Mouse (Mus musculus) midbrain, embryonic 13.5 days (tissue): ENCODE measurements around the gene Ddx17. TPM values are rescaled to one million over a fixed set of nuclear protein-coding genes. Genes with fewer than 3 reads are reported as not detected.

Source experiments
- ATAC-seq: fragments of 200-750 bp; cut with Nextera tagmentation; 2 replicates; pipeline ENCODE4 v1.8.0; 2017; ENCODE audit warnings: mild to moderate bottlenecking, moderate TSS enrichment, moderate library complexity
- H3K27ac ChIP-seq: fragments of 300-500 bp; sonication (generic); 2 replicates; pipeline ENCODE4 v1.5.1; 2015; ENCODE audit warnings: inconsistent platforms, mild to moderate bottlenecking, moderate library complexity
- H3K27me3 ChIP-seq: fragments of 300-500 bp; sonication (generic); 2 replicates; pipeline ENCODE4 v1.6.1; 2015; ENCODE audit warnings: mild to moderate bottlenecking, inconsistent platforms
- H3K36me3 ChIP-seq: fragments of 300-500 bp; sonication (generic); 2 replicates; pipeline ENCODE4 v1.6.1; 2015; ENCODE audit warnings: mild to moderate bottlenecking, inconsistent platforms
- H3K4me1 ChIP-seq: fragments of 300-500 bp; sonication (generic); replicated peaks from 2 replicates; pipeline ENCODE4 v1.6.1; 2015; ENCODE audit warnings: inconsistent platforms
- H3K4me2 ChIP-seq: fragments of 300-500 bp; sonication (generic); replicated peaks from 2 replicates; pipeline ENCODE4 v1.6.1; 2015; ENCODE audit warnings: moderate library complexity, mild to moderate bottlenecking, inconsistent platforms
- H3K4me3 ChIP-seq: fragments of 300-500 bp; sonication (generic); replicated peaks from 2 replicates; pipeline ENCODE4 v1.5.1; 2015; ENCODE audit warnings: mild to moderate bottlenecking, inconsistent platforms
- H3K9ac ChIP-seq: fragments of 300-500 bp; sonication (generic); replicated peaks from 2 replicates; pipeline ENCODE4 v1.6.1; 2015; ENCODE audit warnings: mild to moderate bottlenecking, inconsistent platforms
- H3K9me3 ChIP-seq: fragments of 300-500 bp; sonication (generic); 2 replicates; pipeline ENCODE4 v1.6.1; 2016; ENCODE audit warnings: mild to moderate bottlenecking, inconsistent platforms
- WGBS: fragments of 180-500 bp; shearing (Covaris S2); methylation state at CpG from one replicate; pipeline ENCODE4 v1.1.7; 2015; 5-methylcytosine and 5-hydroxymethylcytosine counted together
- polyA plus RNA-seq: library from polyadenylated mRNA; unstranded; fragments of >200 nt; fragmentation: Nextera tagmentation; extraction: Ambion mirVana; gene quantifications from 2 replicates; pipeline ENCODE4 v1.2.1, GENCODE M21; 2015

Ddx17 gene
- polyA plus RNA-seq, 1 experiment from 2014 or later: 71.4 TPM

DNA sequence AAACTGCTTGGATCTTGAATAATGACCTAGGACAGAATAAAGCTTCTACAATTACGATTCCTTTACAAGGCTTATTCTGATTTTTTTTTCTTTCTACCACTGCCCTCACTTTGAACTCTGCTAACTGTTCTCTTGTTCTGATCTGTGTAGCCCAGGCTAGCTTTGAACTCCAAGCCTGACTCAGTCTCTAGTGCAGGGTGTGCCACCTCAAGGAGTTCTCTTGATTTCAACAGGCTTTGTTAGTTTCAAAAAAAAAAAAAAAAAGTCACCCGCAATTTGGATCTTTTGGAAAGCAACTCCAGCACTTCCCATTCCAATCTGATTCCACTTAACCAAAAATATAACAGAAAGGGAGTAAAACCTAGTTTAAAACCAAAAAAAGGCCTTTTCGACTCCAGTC is 1.0 kb downstream of the Ddx17 start:
- H3K27me3 ChIP-seq: peaks cover 6% of the 10 kb centered on the region; the same call in 1 of the 2 replicates
- peaks cover 37% of the 10 kb centered on the region for H3K36me3 ChIP-seq
- peak overlapping the region; percentile 86 for H3K4me2 ChIP-seq
- H3K9ac ChIP-seq: peak overlapping the region; percentile 98
- WGBS: 2% methylated on average over 3 of the region's 3 CpGs
- no peak for ATAC-seq
- peak overlapping the region; percentile 94 for H3K4me3 ChIP-seq
- H3K4me1 ChIP-seq: peaks cover 39% of the 10 kb centered on the region
- H3K9me3 ChIP-seq: no peaks in the 10 kb centered on the region
- peak overlapping the region; percentile 99 for H3K27ac ChIP-seq

DNA sequence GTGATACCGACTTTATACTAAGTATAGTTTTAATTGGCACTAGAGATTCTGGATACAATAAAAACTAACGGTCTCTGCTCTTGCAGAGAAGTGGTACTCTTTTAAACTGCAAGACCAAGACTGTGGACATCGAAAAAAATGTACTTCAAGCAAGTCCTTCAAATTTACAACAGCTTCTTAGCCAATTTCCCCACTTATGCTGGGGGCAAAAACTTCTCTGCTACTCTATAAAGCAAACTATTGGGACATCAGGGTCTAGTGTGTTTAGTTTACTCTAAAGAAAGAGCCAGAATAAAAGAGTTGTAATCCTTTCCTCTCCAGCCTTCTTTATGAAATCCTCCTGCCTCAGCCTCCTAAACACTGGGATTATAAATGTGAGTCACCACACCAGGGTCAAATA is 2.6 kb downstream of the Ddx17 start:
- Histone ChIP-seq H3K4me3 (peak overlapping the region; percentile 94), H3K36me3 (peaks cover 52% of the 10 kb centered on the region), H3K27ac (no peak overlapping the region), H3K9me3 (no peaks in the 10 kb centered on the region), H3K4me1 (peaks cover 42% of the 10 kb centered on the region), H3K4me2 (peak overlapping the region; percentile 86), H3K27me3 (peaks cover 6% of the 10 kb centered on the region; the same call in 1 of the 2 replicates), H3K9ac (no peak overlapping the region)
- over 99% methylated on average over 3 of the region's 3 CpGs for WGBS
- no peak for ATAC-seq

DNA sequence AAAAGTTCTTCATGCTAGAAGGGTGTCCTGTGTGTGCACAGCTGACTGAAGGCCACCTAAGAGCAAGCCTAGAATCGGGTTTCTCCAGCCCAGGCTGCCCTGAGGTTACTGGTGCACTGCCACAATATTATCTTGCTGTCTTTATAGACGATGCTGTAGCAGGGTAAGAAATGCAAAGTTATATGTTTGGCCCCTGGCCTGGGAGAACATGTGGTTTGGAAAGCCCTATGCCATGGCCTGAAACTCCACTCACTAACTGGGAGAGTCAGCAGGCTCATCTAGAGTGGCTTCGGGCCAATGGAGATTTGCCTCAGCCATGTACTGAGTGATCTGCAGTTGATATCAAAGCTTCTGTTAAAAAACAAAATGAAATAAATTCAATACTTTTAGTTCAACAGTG is 12.7 kb downstream of the Ddx17 start:
- Histone ChIP-seq H3K4me2 (no peak overlapping the region), H3K9me3 (no peaks in the 10 kb centered on the region), H3K27ac (no peak overlapping the region), H3K4me1 (no peaks in the 10 kb centered on the region), H3K9ac (no peak overlapping the region), H3K4me3 (no peak overlapping the region), H3K36me3 (peaks cover 98% of the 10 kb centered on the region), H3K27me3 (no peaks in the 10 kb centered on the region)
- no peak for ATAC-seq
- WGBS: 92% methylated on average over 3 of the region's 3 CpGs

- Histone ChIP-seq H3K4me3 (no peak overlapping the region), H3K36me3 (peaks cover 90% of the 10 kb centered on the region), H3K27me3 (no peaks in the 10 kb centered on the region), H3K4me1 (no peaks in the 10 kb centered on the region), H3K27ac (no peak overlapping the region), H3K9me3 (no peaks in the 10 kb centered on the region), H3K4me2 (no peak overlapping the region), H3K9ac (no peak overlapping the region)
- 84% methylated on average over 7 of the region's 7 CpGs for WGBS
- no peak for ATAC-seq
These were observed 16.6 kb downstream of the Ddx17 start for GRCm38 (mm10) chr15:79529935-79530334.

GRCm38 (mm10) chr15:79527991-79528639 is 18.4 kb downstream of the Ddx17 start:
- H3K9me3 ChIP-seq: no peaks in the 10 kb centered on the region
- peaks cover 72% of the 10 kb centered on the region for H3K36me3 ChIP-seq
- WGBS: 83% methylated on average over 5 of the region's 5 CpGs
- ATAC-seq: no peak
- no peak overlapping the region for H3K4me2 ChIP-seq
- H3K4me1 ChIP-seq: no peaks in the 10 kb centered on the region
- H3K4me3 ChIP-seq: no peak overlapping the region
- H3K9ac ChIP-seq: no peak overlapping the region
- no peaks in the 10 kb centered on the region for H3K27me3 ChIP-seq
- H3K27ac ChIP-seq: no peak overlapping the region

- peaks cover 64% of the 10 kb centered on the region for H3K36me3 ChIP-seq
- WGBS: 84% methylated on average over 4 of the region's 4 CpGs
- ATAC-seq: no peak
These were observed 19.3 kb downstream of the Ddx17 start for GRCm38 (mm10) chr15:79527192-79527591.

GRCm38 (mm10) chr15:79525979-79526768 is 20.4 kb downstream of the Ddx17 start:
- Histone ChIP-seq H3K9ac (no peak overlapping the region), H3K36me3 (peaks cover 54% of the 10 kb centered on the region), H3K9me3 (no peaks in the 10 kb centered on the region), H3K27me3 (no peaks in the 10 kb centered on the region), H3K4me1 (no peaks in the 10 kb centered on the region), H3K27ac (no peak overlapping the region), H3K4me2 (no peak overlapping the region), H3K4me3 (no peak overlapping the region)
- WGBS: 69% methylated on average over 9 of the region's 9 CpGs
- peak; percentile 50; the same call in 1 of the 2 replicates for ATAC-seq

More at GRCm38 (mm10) chr15:79527192-79527591, 19.3 kb downstream of the Ddx17 start:
- no peaks in the 10 kb centered on the region for H3K4me1 ChIP-seq
- no peaks in the 10 kb centered on the region for H3K27me3 ChIP-seq
- H3K4me2 ChIP-seq: no peak overlapping the region
- no peak overlapping the region for H3K9ac ChIP-seq
- H3K27ac ChIP-seq: no peak overlapping the region
- H3K9me3 ChIP-seq: no peaks in the 10 kb centered on the region
- H3K4me3 ChIP-seq: no peak overlapping the region

- Histone ChIP-seq H3K27ac (no peak overlapping the region), H3K9me3 (no peaks in the 10 kb centered on the region), H3K4me3 (no peak overlapping the region), H3K4me2 (no peak overlapping the region), H3K9ac (no peak overlapping the region), H3K4me1 (no peaks in the 10 kb centered on the region), H3K36me3 (peaks cover 47% of the 10 kb centered on the region), H3K27me3 (no peaks in the 10 kb centered on the region)
- 90% methylated on average over 5 of the region's 5 CpGs for WGBS
- ATAC-seq: no peak
These were observed 21.0 kb downstream of the Ddx17 start for GRCm38 (mm10) chr15:79525564-79525963.

- H3K27me3 ChIP-seq: peaks cover 46% of the 10 kb centered on the region
- H3K9ac ChIP-seq: no peak overlapping the region
- no peaks in the 10 kb centered on the region for H3K9me3 ChIP-seq
- H3K36me3 ChIP-seq: no peaks in the 10 kb centered on the region
- 49% methylated on average over 16 of the region's 16 CpGs for whole genome bisulfite sequencing
- H3K4me2 ChIP-seq: no peak overlapping the region
- peaks cover 20% of the 10 kb centered on the region for H3K4me1 ChIP-seq
- no peak overlapping the region for H3K4me3 ChIP-seq
- no peak overlapping the region for H3K27ac ChIP-seq
- ATAC-seq: no peak
These were observed 26.9 kb downstream of the Ddx17 start for GRCm38 (mm10) chr15:79519400-79520220.

DNA sequence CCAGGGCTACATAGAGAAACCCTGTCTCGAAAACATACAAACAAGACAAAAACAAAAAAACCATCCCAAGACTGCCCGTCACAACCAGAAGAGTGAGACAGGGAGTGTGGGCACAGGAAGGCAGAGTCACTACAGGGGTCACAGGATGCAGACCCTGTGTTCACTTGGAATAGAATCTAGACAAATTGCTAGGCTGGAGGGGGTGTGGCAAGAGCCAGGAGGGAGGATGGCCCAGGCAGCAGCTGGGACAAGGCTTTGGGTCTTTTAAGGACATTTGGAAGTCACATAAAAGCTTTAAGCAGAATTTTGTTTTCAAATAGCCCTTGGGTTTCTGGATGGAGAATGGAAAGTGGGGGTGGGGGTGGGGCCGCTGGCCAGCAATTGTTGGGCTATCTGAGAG is 28.0 kb downstream of the Ddx17 start:
- H3K27ac ChIP-seq: no peak overlapping the region
- no peak overlapping the region for H3K4me3 ChIP-seq
- H3K9ac ChIP-seq: no peak overlapping the region
- peaks cover 57% of the 10 kb centered on the region for H3K27me3 ChIP-seq
- H3K9me3 ChIP-seq: no peaks in the 10 kb centered on the region
- H3K36me3 ChIP-seq: no peaks in the 10 kb centered on the region
- H3K4me1 ChIP-seq: peaks cover 20% of the 10 kb centered on the region
- no peak for ATAC-seq
- no peak overlapping the region for H3K4me2 ChIP-seq
- WGBS: 86% methylated on average over 3 of the region's 3 CpGs

- Histone ChIP-seq H3K9ac (no peak overlapping the region), H3K27me3 (peaks cover 65% of the 10 kb centered on the region), H3K4me2 (no peak overlapping the region), H3K27ac (no peak overlapping the region), H3K36me3 (no peaks in the 10 kb centered on the region), H3K9me3 (no peaks in the 10 kb centered on the region), H3K4me3 (no peak overlapping the region), H3K4me1 (peaks cover 22% of the 10 kb centered on the region)
- 69% methylated on average over 4 of the region's 4 CpGs for WGBS
- no peak for ATAC-seq
These were observed 28.8 kb downstream of the Ddx17 start for GRCm38 (mm10) chr15:79517710-79518109.
